Mouse (Mus musculus): ENCODE data around the gene Gbp5. TPM values are rescaled to one million over a fixed set of nuclear protein-coding genes. Genes with fewer than 3 reads are reported as not detected.

The Gbp5 gene
- polyA plus RNA-seq, 1 experiment from 2014 or later = 0.17 TPM

GRCm38 (mm10) chr3:142498941-142499340 is 5.2 kb downstream of the Gbp5 start:
- H3K27me3 ChIP-seq (replicated peaks; ENCODE audit: control insufficient read depth, insufficient read depth, low read length) = no peaks in the 10 kb centered on the region
- H3K4me3 ChIP-seq (ENCODE audit: low read depth, low read length) = no peak overlapping the region
- no peak overlapping the region for H3K9ac ChIP-seq (ENCODE audit: low read depth, low read length)
- TF ChIP-seq CTCF (IDR thresholded peaks at IDR 0.05; ENCODE audit: low read depth) = no peak
- H3K4me2 ChIP-seq (replicated peaks; ENCODE audit: low read depth) = no peak overlapping the region
- H3K4me1 ChIP-seq (replicated peaks; ENCODE audit: control insufficient read depth, insufficient read depth, low read length) = no peaks in the 10 kb centered on the region
- no peak overlapping the region for H3K27ac ChIP-seq (ENCODE audit: low read depth, low read length)
- WGBS = 83% methylated on average over 5 of the region's 5 CpGs
- H3K9me3 ChIP-seq (ENCODE audit: control insufficient read depth) = no peaks in the 10 kb centered on the region
- H3K36me3 ChIP-seq (ENCODE audit: control insufficient read depth, insufficient read depth) = no peaks in the 10 kb centered on the region
- ATAC-seq = no peak

GRCm38 (mm10) chr3:142528116-142528515 is 34.3 kb downstream of the Gbp5 start:
- ATAC-seq = no peak
- Histone ChIP-seq H3K4me3 (ENCODE audit: low read depth, low read length) (no peak overlapping the region), H3K27me3 (replicated peaks; ENCODE audit: control insufficient read depth, insufficient read depth, low read length) (no peaks in the 10 kb centered on the region), H3K36me3 (ENCODE audit: control insufficient read depth, insufficient read depth) (no peaks in the 10 kb centered on the region), H3K4me1 (replicated peaks; ENCODE audit: control insufficient read depth, insufficient read depth, low read length) (no peaks in the 10 kb centered on the region), H3K9me3 (ENCODE audit: control insufficient read depth) (no peaks in the 10 kb centered on the region), H3K9ac (ENCODE audit: low read depth, low read length) (no peak overlapping the region), H3K27ac (ENCODE audit: low read depth, low read length) (no peak overlapping the region), H3K4me2 (replicated peaks; ENCODE audit: low read depth) (no peak overlapping the region)
- no peak for TF ChIP-seq CTCF (IDR thresholded peaks at IDR 0.05; ENCODE audit: low read depth)
- 80% methylated on average over 3 of the region's 3 CpGs for WGBS

- peak overlapping the region; percentile 57 for H3K4me3 ChIP-seq (ENCODE audit: low read depth, low read length)
- TF ChIP-seq CTCF (IDR thresholded peaks at IDR 0.05; ENCODE audit: low read depth) = no peak
- no peak for ATAC-seq
- peak overlapping the region; percentile 54; the same call in 1 of the 2 replicates for H3K9ac ChIP-seq (ENCODE audit: low read depth, low read length)
- peak overlapping the region; percentile 82 for H3K4me2 ChIP-seq (replicated peaks; ENCODE audit: low read depth)
- H3K27me3 ChIP-seq (replicated peaks; ENCODE audit: control insufficient read depth, insufficient read depth, low read length) = no peaks in the 10 kb centered on the region
- H3K27ac ChIP-seq (ENCODE audit: low read depth, low read length) = peak overlapping the region; percentile 15; the same call in 1 of the 2 replicates
- no peaks in the 10 kb centered on the region for H3K4me1 ChIP-seq (replicated peaks; ENCODE audit: control insufficient read depth, insufficient read depth, low read length)
- no peaks in the 10 kb centered on the region for H3K36me3 ChIP-seq (ENCODE audit: control insufficient read depth, insufficient read depth)
- 41% methylated on average over 2 of the region's 2 CpGs for WGBS
- no peaks in the 10 kb centered on the region for H3K9me3 ChIP-seq (ENCODE audit: control insufficient read depth)
Measured at GRCm38 (mm10) chr3:142529597-142529996, 35.8 kb downstream of the Gbp5 start.

- Histone ChIP-seq H3K9me3 (ENCODE audit: control insufficient read depth) (no peaks in the 10 kb centered on the region), H3K9ac (ENCODE audit: low read depth, low read length) (peak within 1 kb of the TSS; percentile 54), H3K36me3 (ENCODE audit: control insufficient read depth, insufficient read depth) (no peaks in the 10 kb centered on the region), H3K27ac (ENCODE audit: low read depth, low read length) (peak within 1 kb of the TSS; percentile 43), H3K4me2 (replicated peaks; ENCODE audit: low read depth) (peak within 1 kb of the TSS; percentile 82), H3K4me3 (ENCODE audit: low read depth, low read length) (peak within 1 kb of the TSS; percentile 57), H3K27me3 (replicated peaks; ENCODE audit: control insufficient read depth, insufficient read depth, low read length) (no peaks in the 10 kb centered on the region), H3K4me1 (replicated peaks; ENCODE audit: control insufficient read depth, insufficient read depth, low read length) (no peaks in the 10 kb centered on the region)
- TF ChIP-seq CTCF (IDR thresholded peaks at IDR 0.05; ENCODE audit: low read depth) = no peak
- ATAC-seq = peak; percentile 87
- WGBS = under 1% methylated on average over 30 of the region's 30 CpGs
Measured at GRCm38 (mm10) chr3:142530087-142530953, 36.5 kb downstream of the Gbp5 start, which contains the start of gene Gbp7. Gene Gbp7, plus strand, starts transcription at chr3:142530342.

- Histone ChIP-seq H3K4me3 (ENCODE audit: low read depth, low read length) (no peak overlapping the region), H3K36me3 (ENCODE audit: control insufficient read depth, insufficient read depth) (no peaks in the 10 kb centered on the region), H3K27ac (ENCODE audit: low read depth, low read length) (no peak overlapping the region), H3K27me3 (replicated peaks; ENCODE audit: control insufficient read depth, insufficient read depth, low read length) (no peaks in the 10 kb centered on the region), H3K9ac (ENCODE audit: low read depth, low read length) (no peak overlapping the region), H3K9me3 (ENCODE audit: control insufficient read depth) (no peaks in the 10 kb centered on the region), H3K4me2 (replicated peaks; ENCODE audit: low read depth) (no peak overlapping the region), H3K4me1 (replicated peaks; ENCODE audit: control insufficient read depth, insufficient read depth, low read length) (no peaks in the 10 kb centered on the region)
- WGBS = 92% methylated on average over 3 of the region's 3 CpGs
- TF ChIP-seq CTCF (IDR thresholded peaks at IDR 0.05; ENCODE audit: low read depth) = no peak
- no peak for ATAC-seq
Measured at GRCm38 (mm10) chr3:142531595-142531994, 37.8 kb downstream of the Gbp5 start.

- WGBS = 93% methylated on average over 3 of the region's 3 CpGs
- no peak for TF ChIP-seq CTCF (IDR thresholded peaks at IDR 0.05; ENCODE audit: low read depth)
Measured at GRCm38 (mm10) chr3:142533185-142533584, 39.4 kb downstream of the Gbp5 start.

More at GRCm38 (mm10) chr3:142533185-142533584, 39.4 kb downstream of the Gbp5 start:
- Histone ChIP-seq H3K4me3 (ENCODE audit: low read depth, low read length) (no peak overlapping the region), H3K9ac (ENCODE audit: low read depth, low read length) (no peak overlapping the region), H3K4me1 (replicated peaks; ENCODE audit: control insufficient read depth, insufficient read depth, low read length) (no peaks in the 10 kb centered on the region), H3K27ac (ENCODE audit: low read depth, low read length) (no peak overlapping the region), H3K9me3 (ENCODE audit: control insufficient read depth) (no peaks in the 10 kb centered on the region), H3K4me2 (replicated peaks; ENCODE audit: low read depth) (no peak overlapping the region), H3K36me3 (ENCODE audit: control insufficient read depth, insufficient read depth) (peaks cover 3% of the 10 kb centered on the region; the same call in 1 of the 2 replicates), H3K27me3 (replicated peaks; ENCODE audit: control insufficient read depth, insufficient read depth, low read length) (no peaks in the 10 kb centered on the region)
- no peak for ATAC-seq

All from intestine, postnatal 0 days (tissue).